Mouse (Mus musculus) ES-E14 (cell line): Measurements from ENCODE around the gene Tmem248.

Experiments
- CHD2 ChIP-seq: IDR thresholded peaks from 2 replicates; pipeline ENCODE4 v1.6.1; 2014; ENCODE audit warnings: mild to moderate bottlenecking, low read depth, low read length, inconsistent platforms
- MAFK ChIP-seq: IDR thresholded peaks from 2 replicates; pipeline ENCODE4 v1.6.1; 2014; ENCODE audit warnings: mild to moderate bottlenecking, low read depth, low read length, inconsistent platforms; ENCODE audit not compliant: insufficient read depth
- ZC3H11A ChIP-seq: IDR thresholded peaks from 2 replicates; pipeline ENCODE4 v1.6.1; 2012; ENCODE audit warnings: low read depth, mild to moderate bottlenecking, inconsistent platforms, low read length, borderline replicate concordance

DNA sequence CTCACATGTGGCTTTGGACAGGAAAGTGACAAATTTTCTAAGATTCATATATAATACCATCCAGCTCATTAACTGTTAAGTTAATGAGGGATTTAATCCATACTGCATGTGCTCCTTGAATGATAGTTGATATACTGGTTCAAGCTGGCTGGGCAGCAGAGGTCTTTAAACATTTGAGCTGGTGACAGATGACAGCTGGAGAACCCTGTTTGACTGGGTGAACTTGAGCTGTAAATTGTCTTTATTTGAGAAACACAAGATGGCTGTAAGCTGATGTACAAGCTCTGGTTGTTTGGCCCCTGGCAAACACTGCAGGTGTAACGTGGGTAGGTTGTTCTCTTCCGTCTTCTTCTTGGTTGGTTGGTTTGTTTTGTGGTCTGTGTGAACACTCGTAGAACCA, 23.1 kb upstream of the Tmem248 start:
- TF ChIP-seq MAFK (no peak), CHD2 (no peak), ZC3H11A (no peak)
